Mouse (Mus musculus) midbrain, embryonic 10.5 days (tissue): ENCODE data around the gene Cfd. TPM values are rescaled to one million over a fixed set of nuclear protein-coding genes. Genes with fewer than 3 reads are reported as not detected.

Experiments
- DNase-seq: peaks from one replicate; pipeline ENCODE4 v3.0.0-alpha.2; 2017; ENCODE audit warnings: low spot score
- H3K27ac ChIP-seq: fragments of 300-500 bp; sonication (generic); replicated peaks from 2 replicates; pipeline ENCODE4 v1.5.1; 2016; ENCODE audit warnings: mild to moderate bottlenecking
- H3K27me3 ChIP-seq: fragments of 300-500 bp; sonication (generic); 2 replicates; pipeline ENCODE4 v1.6.1; 2016; ENCODE audit warnings: low read depth, mild to moderate bottlenecking; ENCODE audit not compliant: poor library complexity, severe bottlenecking
- H3K36me3 ChIP-seq: fragments of 300-500 bp; sonication (generic); 2 replicates; pipeline ENCODE4 v1.6.1; 2016; ENCODE audit warnings: mild to moderate bottlenecking, moderate library complexity
- H3K4me1 ChIP-seq: fragments of 300-500 bp; sonication (generic); 2 replicates; pipeline ENCODE4 v1.6.1; 2016
- H3K4me3 ChIP-seq: fragments of 300-500 bp; sonication (generic); 2 replicates; pipeline ENCODE4 v1.5.1; 2016; ENCODE audit warnings: mild to moderate bottlenecking, moderate library complexity
- H3K9me3 ChIP-seq: fragments of 300-500 bp; sonication (generic); replicated peaks from 2 replicates; pipeline ENCODE4 v1.6.1; 2016; ENCODE audit warnings: mild to moderate bottlenecking
- WGBS: fragments of 180-500 bp; shearing (Covaris S2); methylation state at CpG from one replicate; pipeline ENCODE4 v1.1.7; 2016; 5-methylcytosine and 5-hydroxymethylcytosine counted together
- polyA plus RNA-seq: library from polyadenylated mRNA; unstranded; fragments of >200 nt; fragmentation: Nextera tagmentation; extraction: Ambion mirVana; gene quantifications from 2 replicates; pipeline ENCODE4 v1.2.1, GENCODE M21; 2016

The Cfd gene
- polyA plus RNA-seq, 1 experiment from 2014 or later = not detected

- 67% methylated on average over 10 of the region's 10 CpGs for WGBS
- Histone ChIP-seq H3K9me3 (no peaks in the 10 kb centered on the region), H3K36me3 (peaks cover 95% of the 10 kb centered on the region), H3K27me3 (no peaks in the 10 kb centered on the region), H3K4me1 (peaks cover 23% of the 10 kb centered on the region), H3K4me3 (peak overlapping the region; percentile 14; the same call in 1 of the 2 replicates), H3K27ac (no peak overlapping the region)
- no peak for DNase-seq
Measured at GRCm38 (mm10) chr10:79864351-79865188, 26.1 kb upstream of the Cfd start.

- no peak for DNase-seq
- Histone ChIP-seq H3K4me1 (peaks cover 23% of the 10 kb centered on the region), H3K4me3 (0 out of 2 replicates have a peak overlapping the region, but pooled peaks have one; percentile 14), H3K36me3 (peaks cover 95% of the 10 kb centered on the region), H3K9me3 (no peaks in the 10 kb centered on the region), H3K27ac (no peak overlapping the region), H3K27me3 (no peaks in the 10 kb centered on the region)
- 77% methylated on average over 12 of the region's 12 CpGs for WGBS
Measured at GRCm38 (mm10) chr10:79865189-79865601, 25.5 kb upstream of the Cfd start.

GRCm38 (mm10) chr10:79865801-79866295, 24.8 kb upstream of the Cfd start:
- no peak for DNase-seq
- peak overlapping the region; percentile 16; the same call in 1 of the 2 replicates for H3K4me3 ChIP-seq
- 79% methylated on average over 19 of the region's 19 CpGs for WGBS
- no peaks in the 10 kb centered on the region for H3K9me3 ChIP-seq
- 0 out of 2 replicates have a peak overlapping the region, but pooled peaks have one; percentile 17 for H3K27ac ChIP-seq
- peaks cover 93% of the 10 kb centered on the region for H3K36me3 ChIP-seq
- no peaks in the 10 kb centered on the region for H3K27me3 ChIP-seq
- H3K4me1 ChIP-seq = peaks cover 23% of the 10 kb centered on the region

- Histone ChIP-seq H3K27me3 (no peaks in the 10 kb centered on the region), H3K36me3 (peaks cover 93% of the 10 kb centered on the region), H3K27ac (no peak overlapping the region), H3K4me3 (peak overlapping the region; percentile 18; the same call in 1 of the 2 replicates), H3K4me1 (peaks cover 23% of the 10 kb centered on the region), H3K9me3 (no peaks in the 10 kb centered on the region)
- DNase-seq = no peak
- 86% methylated on average over 11 of the region's 11 CpGs for WGBS
Measured at GRCm38 (mm10) chr10:79866601-79867000, 24.1 kb upstream of the Cfd start.

- H3K27ac ChIP-seq = no peak overlapping the region
- H3K36me3 ChIP-seq = peaks cover 55% of the 10 kb centered on the region
- no peak for DNase-seq
- H3K27me3 ChIP-seq = no peaks in the 10 kb centered on the region
- 93% methylated on average over 8 of the region's 8 CpGs for WGBS
- peaks cover 46% of the 10 kb centered on the region for H3K4me1 ChIP-seq
- H3K4me3 ChIP-seq = peak overlapping the region; percentile 82
- H3K9me3 ChIP-seq = no peaks in the 10 kb centered on the region
Measured at GRCm38 (mm10) chr10:79871845-79872244, 18.8 kb upstream of the Cfd start.

GRCm38 (mm10) chr10:79872862-79873261, 17.8 kb upstream of the Cfd start:
- Histone ChIP-seq H3K9me3 (no peaks in the 10 kb centered on the region), H3K27me3 (peaks cover 9% of the 10 kb centered on the region; the same call in 1 of the 2 replicates), H3K27ac (peak overlapping the region; percentile 96; the same call in 1 of the 2 replicates), H3K4me3 (peak overlapping the region; percentile 82), H3K4me1 (peaks cover 49% of the 10 kb centered on the region), H3K36me3 (peaks cover 46% of the 10 kb centered on the region)
- WGBS = 36% methylated on average over 3 of the region's 3 CpGs
- DNase-seq = no peak

- H3K9me3 ChIP-seq = no peaks in the 10 kb centered on the region
- H3K27ac ChIP-seq = peak overlapping the region; percentile 96
- peaks cover 43% of the 10 kb centered on the region for H3K36me3 ChIP-seq
- H3K4me1 ChIP-seq = peaks cover 51% of the 10 kb centered on the region
- WGBS = 23% methylated on average over 6 of the region's 6 CpGs
- no peak for DNase-seq
- peak overlapping the region; percentile 82 for H3K4me3 ChIP-seq
- H3K27me3 ChIP-seq = peaks cover 9% of the 10 kb centered on the region; the same call in 1 of the 2 replicates
Measured at GRCm38 (mm10) chr10:79873313-79873712, 17.3 kb upstream of the Cfd start.

GRCm38 (mm10) chr10:79873715-79874289, 16.9 kb upstream of the Cfd start:
- peak; percentile 56 for DNase-seq
- H3K36me3 ChIP-seq = peaks cover 40% of the 10 kb centered on the region
- H3K9me3 ChIP-seq = no peaks in the 10 kb centered on the region
- peaks cover 51% of the 10 kb centered on the region for H3K4me1 ChIP-seq
- peak overlapping the region; percentile 82 for H3K4me3 ChIP-seq
- H3K27ac ChIP-seq = peak overlapping the region; percentile 96
- whole genome bisulfite sequencing = 2% methylated on average over 26 of the region's 26 CpGs
- H3K27me3 ChIP-seq = peaks cover 9% of the 10 kb centered on the region; the same call in 1 of the 2 replicates

GRCm38 (mm10) chr10:79874290-79874862, 16.3 kb upstream of the Cfd start, which contains the start of the genes Prtn3 and Plppr3:
Gene Prtn3, plus strand, starts transcription at chr10:79874476.
Gene Plppr3, minus strand, starts transcription at chr10:79874634.
- DNase-seq = peak; percentile 87
- H3K4me1 ChIP-seq = peaks cover 52% of the 10 kb centered on the region
- peaks cover 13% of the 10 kb centered on the region for H3K27me3 ChIP-seq
- no peaks in the 10 kb centered on the region for H3K9me3 ChIP-seq
- WGBS = under 1% methylated on average over 57 of the region's 57 CpGs
- peak within 1 kb of the TSS; percentile 82 for H3K4me3 ChIP-seq
- peaks cover 34% of the 10 kb centered on the region for H3K36me3 ChIP-seq
- H3K27ac ChIP-seq = peak within 1 kb of the TSS; percentile 96

- Histone ChIP-seq H3K36me3 (peaks cover 8% of the 10 kb centered on the region; the same call in 1 of the 2 replicates), H3K4me1 (peaks cover 63% of the 10 kb centered on the region), H3K4me3 (no peak overlapping the region), H3K27me3 (peaks cover 41% of the 10 kb centered on the region), H3K9me3 (no peaks in the 10 kb centered on the region), H3K27ac (no peak overlapping the region)
- WGBS = 52% methylated on average over 1 of the region's 1 CpGs
- no peak for DNase-seq
Measured at GRCm38 (mm10) chr10:79877174-79877573, 13.5 kb upstream of the Cfd start.

GRCm38 (mm10) chr10:79877757-79878156, 12.9 kb upstream of the Cfd start:
- no peak for DNase-seq
- 52% methylated on average over 12 of the region's 12 CpGs for WGBS
- H3K27ac ChIP-seq = no peak overlapping the region
- 0 out of 2 replicates have a peak, but pooled peaks cover 2% of the 10 kb centered on the region for H3K36me3 ChIP-seq
- H3K27me3 ChIP-seq = peaks cover 46% of the 10 kb centered on the region
- H3K9me3 ChIP-seq = no peaks in the 10 kb centered on the region
- no peak overlapping the region for H3K4me3 ChIP-seq
- peaks cover 63% of the 10 kb centered on the region for H3K4me1 ChIP-seq

- Histone ChIP-seq H3K27ac (0 out of 2 replicates have a peak overlapping the region, but pooled peaks have one; percentile 14), H3K9me3 (no peaks in the 10 kb centered on the region), H3K4me1 (peaks cover 56% of the 10 kb centered on the region), H3K36me3 (no peaks in the 10 kb centered on the region), H3K4me3 (no peak overlapping the region), H3K27me3 (peaks cover 64% of the 10 kb centered on the region)
- DNase-seq = no peak
- WGBS = 54% methylated on average over 3 of the region's 3 CpGs
Measured at GRCm38 (mm10) chr10:79879527-79879926, 11.1 kb upstream of the Cfd start.
